Mouse (Mus musculus) CD4-positive, CD25-positive, alpha-beta regulatory T cell, adult 9 weeks (primary cell): ENCODE measurements around the gene Pabpc4. TPM values are rescaled to one million over a fixed set of nuclear protein-coding genes. Genes with fewer than 3 reads are reported as not detected.

ENCODE experiments used
- polyA plus RNA-seq: library from polyadenylated mRNA; unstranded; fragments of 100-300 nt; shearing (Covaris generic); gene quantifications from one replicate; pipeline ENCODE4 v1.2.1, GENCODE M21; 2017

The Pabpc4 gene
- 4.9 TPM for polyA plus RNA-seq

DNA sequence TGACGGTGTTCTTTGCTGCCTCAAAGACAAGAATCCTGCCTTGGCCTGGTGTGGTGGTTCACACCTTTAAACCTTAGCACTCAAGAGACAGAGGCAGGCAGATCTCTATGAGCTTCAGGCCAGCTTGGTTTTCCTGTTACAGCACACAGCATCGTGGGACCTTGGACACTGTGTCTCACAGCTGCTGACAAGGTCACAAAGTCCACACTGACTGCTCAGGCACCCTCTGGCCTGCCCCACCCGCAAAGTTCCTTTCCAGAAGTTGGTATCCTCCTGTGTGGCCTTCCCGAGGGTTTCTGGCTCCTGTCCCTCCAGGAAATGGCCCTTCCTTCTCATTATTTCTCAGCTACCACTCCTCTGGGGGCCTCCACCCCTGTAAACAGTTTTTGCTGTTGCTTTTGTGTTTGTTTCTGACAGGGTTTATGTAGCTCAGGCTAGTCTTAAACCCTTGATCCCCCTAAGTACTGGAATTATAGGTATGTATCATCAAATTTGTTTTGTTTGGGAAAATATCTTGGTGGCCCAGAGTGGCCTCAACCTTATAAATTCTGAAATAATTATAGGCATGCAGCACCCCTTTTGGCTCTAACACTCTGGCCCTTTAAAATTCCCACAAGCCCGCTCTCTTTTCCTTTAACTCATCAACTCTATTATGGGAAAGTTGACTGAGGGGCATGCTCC lies at the start of gene Pabpc4:
Gene Pabpc4, plus strand, starts transcription at position 631 of the 681 bp plus-strand sequence.

DNA sequence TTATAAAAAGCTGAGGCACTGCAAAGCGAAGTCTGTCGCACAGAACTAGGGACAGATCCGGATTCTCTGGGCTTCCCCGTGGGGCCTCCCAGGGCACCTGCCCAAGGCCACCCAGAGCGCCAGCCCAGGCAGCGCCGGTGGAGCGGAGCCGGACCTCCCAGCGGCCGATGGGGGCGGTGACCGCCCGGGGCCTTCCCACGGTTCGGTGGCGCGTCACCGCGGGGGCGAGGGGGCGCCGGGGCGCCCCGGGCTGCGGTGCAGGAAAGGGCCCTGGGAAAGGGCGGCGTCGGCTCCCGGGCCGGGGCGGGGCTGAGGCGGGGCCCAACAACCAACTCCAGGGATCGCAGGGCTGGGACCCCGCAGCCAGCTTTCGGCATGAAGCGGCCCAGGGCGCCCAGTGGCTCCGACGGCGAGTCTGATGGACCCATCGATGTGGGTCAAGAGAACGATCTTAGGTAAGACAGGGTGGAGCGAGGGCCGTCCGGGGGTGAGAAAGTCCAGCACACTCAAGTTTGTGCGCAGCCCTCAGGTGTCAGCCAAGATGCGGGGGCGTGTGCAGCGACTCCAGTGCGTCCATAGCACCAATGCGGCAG lies 28.6 kb upstream of the Pabpc4 start, which contains the start of gene Heyl:
Gene Heyl, plus strand, starts transcription at position 65 of the 593 bp plus-strand sequence.

DNA sequence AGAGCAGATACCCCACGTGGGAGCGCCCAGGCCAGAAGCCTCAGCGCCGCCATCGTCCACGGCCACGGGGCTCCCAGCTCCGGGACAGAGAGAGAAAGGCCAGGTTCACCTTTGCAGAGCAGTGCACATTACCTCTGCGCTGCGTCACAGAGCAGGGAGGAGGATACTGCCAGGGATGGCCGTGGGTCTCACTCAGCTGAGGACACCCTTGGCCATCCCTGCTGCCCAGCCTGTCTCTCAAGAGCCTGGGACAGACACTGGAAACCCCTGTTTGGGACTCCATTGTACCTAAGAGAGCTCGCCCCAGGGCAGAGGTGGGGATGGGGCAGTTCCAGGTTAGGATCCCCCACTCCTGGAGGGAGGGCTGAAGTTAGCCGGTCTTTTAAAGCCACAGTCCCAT lies 61.4 kb downstream of the Pabpc4 start, which contains the start of gene Oxct2a:
Gene Oxct2a, minus strand, starts transcription at position 101 of the 400 bp plus-strand sequence.

DNA sequence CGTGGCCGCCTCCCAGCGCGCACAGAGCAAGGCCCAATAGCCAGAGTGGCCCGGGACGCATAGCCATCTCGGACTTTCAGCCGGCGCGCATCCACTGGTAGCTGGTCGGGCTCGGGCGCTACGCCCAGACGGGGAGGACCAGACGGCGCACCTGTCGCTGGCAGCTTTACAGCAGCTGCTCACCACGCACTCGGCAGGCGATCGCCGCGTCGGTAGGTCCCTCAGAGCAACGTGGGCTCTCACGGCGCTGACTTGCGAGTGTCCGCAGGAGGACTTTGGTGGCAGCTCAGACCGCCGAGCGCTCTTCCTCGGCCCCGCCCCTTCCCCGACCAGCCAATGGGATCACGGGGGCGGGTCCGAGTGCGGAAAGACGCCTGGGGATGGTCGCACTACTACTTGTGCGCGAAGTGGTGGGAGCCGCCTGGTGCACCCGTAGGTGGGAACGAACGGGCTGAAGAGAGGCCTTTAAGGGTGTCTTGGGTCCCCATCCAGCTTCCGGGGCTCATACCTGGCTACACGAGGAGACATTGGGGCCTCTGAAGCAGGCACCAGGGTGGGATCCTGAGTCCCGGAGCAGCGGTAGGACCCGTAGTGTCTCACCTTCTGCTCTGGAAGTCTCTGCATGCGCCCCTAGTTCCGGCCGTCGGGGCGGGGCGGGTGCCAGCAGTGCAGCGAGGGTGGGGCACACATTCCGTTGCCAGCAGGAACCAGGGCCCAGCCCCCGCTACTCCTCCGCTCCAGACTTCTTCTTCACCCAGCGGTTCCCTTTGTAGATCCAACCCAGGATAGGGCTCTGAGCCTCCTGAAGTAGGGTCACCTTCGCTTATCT lies 80.7 kb downstream of the Pabpc4 start, which contains the start of gene Bmp8a:
Gene Bmp8a, minus strand, starts transcription at position 611 of the 829 bp plus-strand sequence.

Other genes with a start within 250 kb of the Pabpc4 start
- gene Trit1, start 245.8 kb upstream of the Pabpc4 start, polyA plus RNA-seq, result 28.0 TPM
- gene Bmp8b, start 157.2 kb upstream of the Pabpc4 start, polyA plus RNA-seq, result 0.24 TPM
- gene Oxct2b, start 146.1 kb upstream of the Pabpc4 start, polyA plus RNA-seq, result not detected
- gene Ppie, start 122.4 kb upstream of the Pabpc4 start, polyA plus RNA-seq, result 98.9 TPM
- not detected for gene Hpcal4, start 79.1 kb upstream of the Pabpc4 start, polyA plus RNA-seq
- gene Nt5c1a, start 60.8 kb upstream of the Pabpc4 start, polyA plus RNA-seq, result not detected
- 0.29 TPM for gene Heyl, start 28.8 kb upstream of the Pabpc4 start, polyA plus RNA-seq
- not detected for gene Oxct2a, start 61.3 kb downstream of the Pabpc4 start, polyA plus RNA-seq
- gene Bmp8a, start 80.9 kb downstream of the Pabpc4 start, polyA plus RNA-seq, result not detected